Mouse (Mus musculus) stomach, postnatal 0 days (tissue): ENCODE data around the gene Dot1l. TPM values are rescaled to one million over a fixed set of nuclear protein-coding genes. Genes with fewer than 3 reads are reported as not detected.
A peak's percentile ranks its signal among the peaks of the same experiment; 100 is the strongest.

Source experiments
- ATAC-seq: fragments of 200-750 bp; cut with Nextera tagmentation; 2 replicates; pipeline ENCODE4 v1.8.0; 2017; ENCODE audit not compliant: low FRiP score, low TSS enrichment
- DNase-seq: peaks from one replicate; pipeline ENCODE4 v3.0.0-alpha.2; 2016; ENCODE audit warnings: low spot score
- H3K27ac ChIP-seq: fragments of 300-500 bp; sonication (generic); replicated peaks from 2 replicates; pipeline ENCODE4 v1.5.1; 2014; ENCODE audit warnings: mild to moderate bottlenecking, control low read depth
- H3K27me3 ChIP-seq: fragments of 300-500 bp; sonication (generic); 2 replicates; pipeline ENCODE4 v1.6.1; 2014; ENCODE audit warnings: low read length; ENCODE audit not compliant: control insufficient read depth, insufficient read depth
- H3K36me3 ChIP-seq: fragments of 300-500 bp; sonication (generic); 2 replicates; pipeline ENCODE4 v1.6.1; 2014; ENCODE audit warnings: low read length, mixed read lengths; ENCODE audit not compliant: control insufficient read depth, insufficient read depth
- H3K4me1 ChIP-seq: fragments of 300-500 bp; sonication (generic); replicated peaks from 2 replicates; pipeline ENCODE4 v1.6.1; 2014; ENCODE audit warnings: antibody characterized with exemption; ENCODE audit not compliant: control insufficient read depth, insufficient read depth
- H3K4me2 ChIP-seq: fragments of 300-500 bp; sonication (generic); replicated peaks from 2 replicates; pipeline ENCODE4 v1.6.1; 2014; ENCODE audit warnings: low read depth, mild to moderate bottlenecking, control low read depth, moderate library complexity
- H3K4me3 ChIP-seq: fragments of 300-500 bp; sonication (generic); 2 replicates; pipeline ENCODE4 v1.5.1; 2014; ENCODE audit warnings: low read depth, low read length, control low read depth
- H3K9ac ChIP-seq: fragments of 300-500 bp; sonication (generic); 2 replicates; pipeline ENCODE4 v1.6.1; 2014; ENCODE audit warnings: mild to moderate bottlenecking, low read length, control low read depth, mixed read lengths
- H3K9me3 ChIP-seq: fragments of 300-500 bp; sonication (generic); 2 replicates; pipeline ENCODE4 v1.6.1; 2016; ENCODE audit warnings: low read length; ENCODE audit not compliant: control insufficient read depth
- CTCF ChIP-seq: IDR thresholded peaks from 2 replicates; pipeline ENCODE4 v1.5.1; 2016; ENCODE audit warnings: antibody characterized with exemption, low read depth, mild to moderate bottlenecking, moderate library complexity
- EP300 ChIP-seq: optimal IDR thresholded peaks from 2 replicates; pipeline ENCODE3; 2016; ENCODE audit warnings: antibody characterized with exemption
- WGBS: fragments of 180-500 bp; shearing (Covaris S2); extraction: QIAGEN DNeasy Blood & Tissue Kit; methylation state at CpG from one replicate; pipeline ENCODE4 v1.1.7; 2014; 5-methylcytosine and 5-hydroxymethylcytosine counted together
- polyA plus RNA-seq: library from polyadenylated mRNA; unstranded; fragments of >200 nt; fragmentation: Nextera tagmentation; extraction: Ambion mirVana; gene quantifications from 2 replicates; pipeline ENCODE4 v1.2.1, GENCODE M21; 2015

Gene Dot1l
- polyA plus RNA-seq, 1 experiment from 2014 or later = 5.4 TPM

DNA sequence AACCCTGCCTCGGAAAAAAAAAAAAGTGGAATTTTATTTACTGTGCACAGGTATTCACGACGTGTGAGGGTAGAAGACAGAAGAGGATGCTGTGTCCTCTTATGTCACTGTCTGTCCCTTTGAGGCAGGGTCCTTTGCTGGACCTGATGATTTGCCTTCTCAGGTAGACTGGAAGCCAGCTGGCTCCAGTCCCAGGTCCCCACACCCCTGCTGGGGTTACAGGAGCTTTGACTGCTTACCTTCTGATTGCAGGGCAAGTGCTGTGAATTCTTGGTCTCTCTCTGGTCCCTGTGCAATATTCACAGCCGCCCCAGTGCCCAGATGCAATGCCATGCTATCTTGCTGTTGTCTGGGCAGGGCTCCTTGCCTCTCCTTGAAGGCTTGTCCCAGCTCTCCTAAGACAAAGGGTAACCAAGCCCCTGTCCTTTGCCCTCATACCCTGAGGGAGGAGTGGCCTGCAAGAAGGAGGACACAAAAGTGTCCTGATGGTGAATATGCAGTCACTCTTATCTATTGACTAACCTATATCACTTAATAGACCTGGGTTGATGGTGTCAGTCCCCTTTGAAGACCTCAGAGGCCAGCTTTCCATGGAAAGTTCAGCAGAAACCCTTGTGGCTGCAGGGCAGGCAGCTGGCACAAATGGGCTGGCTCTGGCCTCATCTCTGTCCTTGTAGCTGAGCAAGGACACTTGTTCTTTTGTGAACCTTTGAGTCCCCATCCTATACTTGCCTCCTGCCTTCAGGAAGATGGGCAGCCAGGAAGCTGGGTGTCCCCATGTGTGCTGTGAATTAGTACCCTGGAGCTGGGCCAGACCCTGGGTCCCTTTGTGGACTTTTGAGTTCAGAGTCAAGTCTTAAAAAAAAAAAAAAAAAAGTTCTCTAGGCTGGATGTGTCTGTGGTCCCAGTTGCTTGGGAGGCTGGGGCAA, 5.9 kb downstream of the Dot1l start:
- TF ChIP-seq CTCF (no peak), EP300 (no peak)
- no peak overlapping the region for H3K4me2 ChIP-seq
- WGBS = 70% methylated on average over 4 of the region's 4 CpGs
- no peak overlapping the region for H3K27ac ChIP-seq
- no peak overlapping the region for H3K4me3 ChIP-seq
- H3K27me3 ChIP-seq = no peaks in the 10 kb centered on the region
- H3K9ac ChIP-seq = 0 out of 2 replicates have a peak overlapping the region, but pooled peaks have one; percentile 1
- peaks cover 5% of the 10 kb centered on the region for H3K4me1 ChIP-seq
- no peak for DNase-seq
- no peaks in the 10 kb centered on the region for H3K36me3 ChIP-seq
- no peaks in the 10 kb centered on the region for H3K9me3 ChIP-seq
- no peak for ATAC-seq

DNA sequence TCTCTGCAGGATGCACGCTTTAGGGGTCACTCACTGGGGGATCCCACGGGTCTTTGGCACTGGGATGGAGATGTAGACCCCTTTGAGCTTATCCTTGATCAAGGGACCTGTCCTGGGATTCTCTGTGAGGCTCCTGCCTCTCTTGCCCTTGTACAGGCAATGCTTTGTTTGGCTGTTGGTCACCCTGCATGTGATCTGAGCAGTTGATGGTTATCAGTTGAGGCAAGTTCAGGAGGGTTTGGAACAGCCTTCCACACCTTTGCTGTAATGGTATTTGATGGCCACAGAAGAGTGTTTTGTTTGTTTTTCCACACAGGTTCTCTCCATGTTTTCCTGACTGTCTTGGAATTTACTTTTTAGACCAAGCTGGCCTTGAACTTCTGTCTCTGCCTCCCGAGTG, 6.8 kb downstream of the Dot1l start:
- Histone ChIP-seq H3K4me3 (no peak overlapping the region), H3K4me1 (no peaks in the 10 kb centered on the region; the same call in none of the 2 replicates), H3K27ac (no peak overlapping the region), H3K36me3 (no peaks in the 10 kb centered on the region), H3K9ac (no peak overlapping the region), H3K9me3 (no peaks in the 10 kb centered on the region), H3K4me2 (no peak overlapping the region), H3K27me3 (no peaks in the 10 kb centered on the region)
- WGBS = 54% methylated on average over 3 of the region's 3 CpGs
- TF ChIP-seq CTCF (no peak), EP300 (no peak)
- DNase-seq (no peak), ATAC-seq (no peak)

DNA sequence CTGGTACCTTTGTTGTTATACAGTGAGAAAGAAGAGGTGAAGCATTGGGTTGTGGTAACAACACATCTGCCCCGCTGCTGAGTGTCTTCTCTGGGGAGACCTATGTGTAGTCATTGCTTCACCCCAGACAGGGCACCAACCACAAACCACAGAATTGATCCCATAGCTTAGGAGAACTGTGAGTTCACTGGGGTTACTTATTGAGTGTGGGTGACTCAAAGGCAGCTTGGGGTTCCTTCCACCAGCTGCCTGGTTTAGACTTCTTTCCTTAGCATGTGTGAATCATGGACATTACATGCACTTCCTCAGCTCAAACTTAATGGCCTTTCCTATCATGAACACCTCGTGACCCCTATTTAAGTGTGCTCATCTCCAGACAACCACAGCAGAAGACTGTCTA, 8.5 kb downstream of the Dot1l start:
- 89% methylated on average over 2 of the region's 2 CpGs for WGBS
- no peaks in the 10 kb centered on the region for H3K27me3 ChIP-seq
- ATAC-seq = no peak

DNA sequence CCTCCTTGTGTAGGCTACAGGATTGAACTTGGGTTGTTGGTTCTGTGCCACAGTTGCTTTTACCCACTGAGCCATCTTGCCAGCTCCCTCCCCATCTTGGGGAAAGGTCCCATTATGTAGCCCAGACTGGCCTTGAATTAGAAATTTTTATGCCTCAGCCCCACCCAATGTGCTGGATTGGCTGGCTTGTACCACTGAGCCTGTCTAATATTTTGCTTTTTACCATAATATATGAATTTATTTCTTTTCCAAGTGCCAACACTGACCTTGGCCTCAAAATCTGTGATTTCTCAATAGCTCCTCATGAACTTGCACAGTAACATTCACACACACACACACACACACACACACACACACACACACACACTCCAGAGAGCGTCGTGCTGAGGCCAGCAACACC, 10.7 kb downstream of the Dot1l start:
- H3K36me3 ChIP-seq = peaks cover 18% of the 10 kb centered on the region
- TF ChIP-seq CTCF (no peak), EP300 (no peak)
- 54% methylated on average over 2 of the region's 2 CpGs for WGBS

More for the DNA sequence above, 8.5 kb downstream of the Dot1l start:
- Histone ChIP-seq H3K36me3 (peaks cover 10% of the 10 kb centered on the region), H3K4me3 (no peak overlapping the region), H3K4me1 (no peaks in the 10 kb centered on the region; the same call in none of the 2 replicates), H3K4me2 (no peak overlapping the region), H3K27ac (no peak overlapping the region), H3K9ac (no peak overlapping the region), H3K9me3 (no peaks in the 10 kb centered on the region)
- no peak for DNase-seq
- no peak for TF ChIP-seq CTCF
- no peak for TF ChIP-seq EP300

DNA sequence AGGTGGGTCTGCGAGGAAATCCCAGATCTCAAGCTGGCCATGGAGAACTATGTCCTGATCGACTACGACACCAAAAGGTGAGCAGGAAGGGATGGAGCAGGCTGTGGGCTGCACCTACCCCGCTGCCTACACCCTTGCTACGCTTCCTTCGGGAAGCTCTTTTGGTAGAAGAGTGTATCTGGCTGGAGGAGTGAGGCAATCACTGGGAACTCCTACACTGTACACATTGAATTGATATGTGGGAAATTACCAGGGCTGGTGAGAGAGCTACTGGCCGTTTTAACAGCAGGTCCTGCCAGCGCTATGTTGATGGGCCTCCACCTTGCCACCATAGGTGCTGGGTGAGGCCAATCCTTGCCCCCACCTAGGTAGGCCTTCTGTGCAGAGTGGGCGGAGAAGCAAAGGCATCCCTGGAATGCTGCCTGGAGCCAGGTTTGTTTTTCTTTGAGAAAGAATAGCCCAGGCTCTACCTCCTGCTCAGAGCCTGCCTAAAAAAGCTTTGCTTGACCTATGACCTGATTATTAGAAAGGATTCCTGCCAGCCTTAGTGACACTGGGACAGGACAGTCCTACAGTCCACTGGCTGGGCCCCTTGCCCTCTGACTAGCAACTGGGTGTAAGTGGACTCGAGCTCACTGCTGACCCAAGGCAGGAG, 11.3 kb downstream of the Dot1l start:
- DNase-seq (peak; percentile 42), ATAC-seq (peak; percentile 78)
- Histone ChIP-seq H3K4me3 (no peak overlapping the region), H3K27me3 (no peaks in the 10 kb centered on the region), H3K4me2 (no peak overlapping the region), H3K9me3 (no peaks in the 10 kb centered on the region), H3K9ac (no peak overlapping the region), H3K4me1 (no peaks in the 10 kb centered on the region; the same call in 1 of the 2 replicates), H3K27ac (peak overlapping the region; percentile 71), H3K36me3 (peaks cover 18% of the 10 kb centered on the region)
- WGBS = 58% methylated on average over 10 of the region's 10 CpGs
- no peak for TF ChIP-seq CTCF
- TF ChIP-seq EP300 = no peak

More for the DNA sequence above, 10.7 kb downstream of the Dot1l start:
- Histone ChIP-seq H3K4me1 (no peaks in the 10 kb centered on the region; the same call in 1 of the 2 replicates), H3K27me3 (no peaks in the 10 kb centered on the region), H3K4me3 (no peak overlapping the region), H3K4me2 (no peak overlapping the region), H3K9me3 (no peaks in the 10 kb centered on the region), H3K9ac (no peak overlapping the region), H3K27ac (peak overlapping the region; percentile 71; the same call in 1 of the 2 replicates)
- ATAC-seq (no peak), DNase-seq (no peak)
